ENCODE assay signal across 8 mouse cellular contexts in the genomic region with DNA sequence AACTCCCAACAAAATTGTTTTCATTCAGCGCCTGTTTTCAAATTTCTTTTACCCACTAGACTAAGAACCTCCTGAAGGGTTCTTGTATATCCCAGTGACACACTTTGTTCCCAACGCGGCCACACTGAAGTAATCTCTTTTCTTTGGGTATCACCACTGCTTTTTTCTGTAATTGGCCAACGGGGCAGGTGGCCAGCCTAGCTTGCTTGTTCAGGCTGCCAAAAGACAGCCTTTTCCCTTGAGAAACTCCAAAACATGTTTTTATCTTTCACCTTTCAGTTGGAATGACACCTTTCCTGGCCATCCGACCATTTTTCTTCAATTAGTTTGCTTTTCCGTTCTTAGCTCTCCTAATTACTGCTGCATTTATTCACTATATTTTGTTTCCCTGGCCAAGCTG. TPM values are rescaled to one million over a fixed set of nuclear protein-coding genes. Genes with fewer than 3 reads are reported as not detected.
DNase-seq lines count a peak whose midpoint lies in the region; ATAC-seq and TF ChIP-seq lines count a peak whose summit lies in the region.

No protein-coding gene starts in this region.

- TF ChIP-seq CTCF in left cerebral cortex, adult 2 months (IDR thresholded peaks at IDR 0.05): no peak

- ATAC-seq in hindbrain, embryonic 16.5 days: no peak
- no peak for ATAC-seq in monocyte, adult 5-6 weeks (replicated peaks; ENCODE audit: insufficient number of reproducible peaks, low FRiP score, low TSS enrichment, poor library complexity, severe bottlenecking)

- no peaks in the 10 kb centered on the region for H3K9me3 ChIP-seq in embryonic facial prominence, embryonic 10.5 days
- no peaks in the 10 kb centered on the region for H3K9me3 ChIP-seq in hindbrain, embryonic 16.5 days (ENCODE audit: control insufficient read depth, low read length)

- DNase-seq in left cerebral cortex, adult 2 months (ENCODE audit: extremely low spot score in 1 of 2, low spot score in 2 of 2): no peak
- DNase-seq in left cerebral cortex, adult 9 months (ENCODE audit: low spot score in 2 of 2): no peak
- no peak for DNase-seq in embryonic facial prominence, embryonic 10.5 days (ENCODE audit: low spot score)
- peak; percentile 19 for DNase-seq in naive thymus-derived CD4-positive, alpha-beta T cell, adult 2 months (ENCODE audit: low read depth)
- no peak for DNase-seq in Muller cell, postnatal 12 days (ENCODE audit: inconsistent ontology term)
- DNase-seq in kidney, postnatal 14 days: no peak

- WGBS in embryonic facial prominence, embryonic 10.5 days: 68% methylated on average over 6 of the region's 6 CpGs
- 62% methylated on average over 6 of the region's 6 CpGs for WGBS in hindbrain, embryonic 16.5 days

- H3K4me3 ChIP-seq in left cerebral cortex, adult 2 months: peak overlapping the region; percentile 92
- peak overlapping the region; percentile 81 for H3K4me3 ChIP-seq in embryonic facial prominence, embryonic 10.5 days
- peak overlapping the region; percentile 73 for H3K4me3 ChIP-seq in hindbrain, embryonic 16.5 days (ENCODE audit: low read length)

- peaks cover 25% of the 10 kb centered on the region for H3K4me1 ChIP-seq in embryonic facial prominence, embryonic 10.5 days
- H3K4me1 ChIP-seq in hindbrain, embryonic 16.5 days (ENCODE audit: control insufficient read depth, insufficient read depth, low read depth, low read length): peaks cover 20% of the 10 kb centered on the region

- H3K27me3 ChIP-seq in embryonic facial prominence, embryonic 10.5 days (replicated peaks; ENCODE audit: low read depth, poor library complexity, severe bottlenecking): no peaks in the 10 kb centered on the region
- H3K27me3 ChIP-seq in hindbrain, embryonic 16.5 days (replicated peaks; ENCODE audit: control insufficient read depth, insufficient read depth, low read length): no peaks in the 10 kb centered on the region

- H3K4me2 ChIP-seq in hindbrain, embryonic 16.5 days (ENCODE audit: low read length): peak overlapping the region; percentile 59

- peak overlapping the region; percentile 9; the same call in 1 of the 2 replicates for H3K9ac ChIP-seq in hindbrain, embryonic 16.5 days (ENCODE audit: low read depth, low read length)

- H3K36me3 ChIP-seq in embryonic facial prominence, embryonic 10.5 days (replicated peaks): no peaks in the 10 kb centered on the region
- no peaks in the 10 kb centered on the region for H3K36me3 ChIP-seq in hindbrain, embryonic 16.5 days (ENCODE audit: control insufficient read depth, insufficient read depth, low read length)

- H3K27ac ChIP-seq in left cerebral cortex, adult 2 months: peak overlapping the region; percentile 47
- H3K27ac ChIP-seq in embryonic facial prominence, embryonic 10.5 days (replicated peaks): no peak overlapping the region
- H3K27ac ChIP-seq in hindbrain, embryonic 16.5 days (ENCODE audit: low read depth, low read length): peak overlapping the region; percentile 9; the same call in 1 of the 2 replicates

- intact Hi-C loops in left cerebral cortex, adult 2 months (cut with DNase I): no loop called here

RNA-seq across cellular contexts. Expression of gene Nup93, which starts 0.5 kb away (rescaled TPM):
- total RNA-seq in left cerebral cortex, adult 2 months (2021): 10 to 100 TPM; 48.7 to 51.4 TPM
- 150 and 152 TPM in 2 replicates for polyA plus RNA-seq in embryonic facial prominence, embryonic 10.5 days (2016; fragmentation: Nextera tagmentation; extraction: Ambion mirVana)
- polyA plus RNA-seq in hindbrain, embryonic 16.5 days (2015; fragmentation: Nextera tagmentation; extraction: Ambion mirVana): 54.0 and 62.1 TPM in 2 replicates
- total RNA-seq in monocyte, adult 5-6 weeks (2017): 11.8 to 21.1 TPM (median 12.5 TPM) in 3 replicates

RNA-seq across cellular contexts. Expression of gene Mt1, which starts 34.9 kb away (rescaled TPM):
- 100 to 1,000 TPM; 490 to 507 TPM for total RNA-seq in left cerebral cortex, adult 2 months (2021)
- 184 and 196 TPM in 2 replicates for polyA plus RNA-seq in embryonic facial prominence, embryonic 10.5 days (2016; fragmentation: Nextera tagmentation; extraction: Ambion mirVana)
- polyA plus RNA-seq in hindbrain, embryonic 16.5 days (2015; fragmentation: Nextera tagmentation; extraction: Ambion mirVana): 126 and 210 TPM in 2 replicates
- 7.1 to 8.5 TPM (median 8.2 TPM) in 3 replicates for total RNA-seq in monocyte, adult 5-6 weeks (2017)

RNA-seq across cellular contexts. Expression of gene Mt2, which starts 41.4 kb away (rescaled TPM):
- 100 to 1,000 TPM; 384 to 423 TPM for total RNA-seq in left cerebral cortex, adult 2 months (2021)
- 55.1 and 61.0 TPM in 2 replicates for polyA plus RNA-seq in embryonic facial prominence, embryonic 10.5 days (2016; fragmentation: Nextera tagmentation; extraction: Ambion mirVana)
- polyA plus RNA-seq in hindbrain, embryonic 16.5 days (2015; fragmentation: Nextera tagmentation; extraction: Ambion mirVana): 30.4 and 53.8 TPM in 2 replicates
- 3.1 TPM in 1 of 3 replicates, not detected in the others for total RNA-seq in monocyte, adult 5-6 weeks (2017)

Comparison
In these comparisons a context has a peak if more than half of its experiments do, and no peak if none do; other contexts are left out.
1. RNA of gene Mt1, which starts 34.9 kb away (total RNA-seq): 490 to 507 TPM in left cerebral cortex, adult 2 months; 7.1 to 8.5 TPM in monocyte, adult 5-6 weeks; every median in the first group is over 10 times any median in the second.
2. RNA of gene Mt2, which starts 41.4 kb away (total RNA-seq): 384 to 423 TPM in left cerebral cortex, adult 2 months; 3.1 TPM in monocyte, adult 5-6 weeks; every median in the first group is over 10 times any median in the second.
3. Peak in every context shown above with its lines, with median percentiles within 50 percentile points of each other: H3K4me3 ChIP-seq.